Comparison of ENCODE assay signal across 16 mouse cellular contexts in the genomic region with DNA sequence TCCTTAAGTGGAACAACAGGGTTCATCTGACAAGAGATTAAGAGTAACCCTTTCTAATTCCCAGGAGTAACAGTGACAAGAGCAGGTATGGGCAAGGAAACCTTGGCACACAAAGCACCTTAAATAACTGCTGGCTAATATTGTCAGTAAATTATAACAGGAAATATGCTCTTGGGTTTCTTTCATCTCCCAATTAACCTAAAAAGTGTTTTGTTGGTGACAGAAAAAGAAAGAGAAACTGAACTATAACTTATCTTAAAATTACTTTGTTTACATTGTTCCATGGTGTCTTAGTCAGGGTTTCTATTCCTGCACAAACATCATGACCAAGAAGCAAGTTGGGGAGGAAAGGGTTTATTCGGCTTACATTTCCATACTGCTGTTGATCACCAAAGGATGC.
"Had no signal": no experiment of that assay in that cellular context is flagged by ENCODE, and none has a peak within 500 bp of the region (broad histone marks: within the 10 kb centered on the region; RNA-seq: fewer than 3 reads in every experiment).

No protein-coding gene starts in this region.

- DNase-seq: gastrocnemius, postnatal 14 days; gastrocnemius, postnatal 36 days; heart, adult 11 months; heart, adult 2 months; heart, postnatal 14 days; heart, postnatal 4 days; kidney, adult 18-20 months; kidney, adult 8-10 months; kidney, postnatal 10 days; kidney, postnatal 25 days; kidney, postnatal 4 days; liver; liver, embryonic 13.5 days had no signal

- ATAC-seq: hindbrain, embryonic 16.5 days; intestine, embryonic 15.5 days; intestine, postnatal 0 days had no signal
